Mouse (Mus musculus): ENCODE results near the gene Nwd2.

The Nwd2 gene

DNA sequence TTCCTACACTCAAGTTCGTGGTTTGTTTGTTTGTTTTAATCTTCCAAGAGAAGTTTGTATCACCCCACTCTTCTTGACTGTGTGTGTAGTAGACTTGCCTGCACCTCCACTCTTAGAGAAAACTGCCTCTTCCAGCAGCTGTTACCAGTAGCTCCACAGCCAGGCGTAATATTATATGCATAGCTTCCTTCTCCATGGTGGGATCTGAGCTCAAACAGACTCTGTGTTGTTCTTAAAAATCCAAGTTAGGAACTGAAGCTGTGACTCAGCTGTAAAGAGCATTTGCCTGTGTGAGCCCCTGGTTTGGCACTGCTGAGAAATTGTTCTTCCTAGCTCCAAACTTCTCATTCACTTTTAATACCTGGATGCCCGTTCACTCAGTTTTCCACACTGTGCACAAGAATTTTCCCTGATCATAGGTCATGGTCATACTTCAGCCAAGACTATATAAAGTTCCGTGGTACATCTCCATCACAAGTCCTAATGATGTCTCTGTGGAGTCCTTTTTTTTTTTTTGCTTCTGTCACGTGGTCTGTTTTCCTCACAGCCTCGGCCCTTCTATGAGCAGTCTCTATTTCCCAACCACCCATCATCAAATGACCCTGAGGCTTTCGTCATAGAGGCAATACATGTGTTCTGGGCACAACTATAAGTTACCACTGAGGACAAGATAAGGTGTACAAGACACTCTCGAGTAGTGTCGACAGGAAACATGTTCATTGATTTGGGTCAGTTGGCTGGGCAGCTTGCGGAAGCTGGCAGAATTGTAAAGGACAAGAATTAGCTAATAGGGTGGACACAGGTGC is 179.7 kb downstream of the Nwd2 start:
- no peak for DNase-seq (ENCODE audit: low spot score in 2 of 2)

DNA sequence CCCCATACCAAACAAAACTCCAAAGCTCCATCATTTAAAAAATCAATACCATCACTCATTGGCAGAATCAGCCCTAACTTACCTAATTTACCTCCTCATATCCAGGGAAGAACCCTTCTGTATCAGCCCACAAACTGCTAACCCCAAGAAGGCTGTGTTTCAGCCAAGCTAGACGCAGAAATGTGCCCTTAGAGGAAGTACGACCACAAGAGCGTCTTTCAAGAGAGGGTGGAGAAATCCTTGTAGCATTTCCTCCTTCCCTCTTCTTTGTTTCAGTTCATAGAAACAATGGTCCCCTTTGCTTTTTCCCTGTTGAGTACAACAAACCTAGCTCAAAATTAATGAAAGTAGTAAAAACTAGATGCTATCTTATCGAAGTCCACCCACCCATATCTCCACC is 182.2 kb downstream of the Nwd2 start:
- DNase-seq (ENCODE audit: low spot score in 2 of 2), result no peak

DNA sequence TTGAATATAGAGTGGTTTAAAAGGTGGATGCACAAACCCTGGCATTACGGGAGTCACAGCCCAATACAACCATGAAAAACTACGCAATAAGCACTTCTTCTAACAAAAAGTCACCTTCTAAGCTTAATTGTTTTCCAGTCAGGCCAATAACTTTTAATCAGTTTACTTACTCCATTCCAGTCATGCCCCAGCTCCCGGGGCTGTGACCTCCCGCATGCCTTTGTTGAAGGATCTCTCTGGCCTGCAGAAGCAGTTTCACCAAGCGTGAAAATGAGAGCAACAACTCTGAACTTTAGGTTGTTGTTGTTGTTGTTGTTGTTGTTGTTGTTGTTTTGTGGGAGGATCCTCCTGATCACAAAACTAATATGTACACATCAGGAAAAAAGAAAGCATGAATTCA is 185.1 kb downstream of the Nwd2 start:
- no peak for DNase-seq (ENCODE audit: low spot score in 2 of 2)

DNA sequence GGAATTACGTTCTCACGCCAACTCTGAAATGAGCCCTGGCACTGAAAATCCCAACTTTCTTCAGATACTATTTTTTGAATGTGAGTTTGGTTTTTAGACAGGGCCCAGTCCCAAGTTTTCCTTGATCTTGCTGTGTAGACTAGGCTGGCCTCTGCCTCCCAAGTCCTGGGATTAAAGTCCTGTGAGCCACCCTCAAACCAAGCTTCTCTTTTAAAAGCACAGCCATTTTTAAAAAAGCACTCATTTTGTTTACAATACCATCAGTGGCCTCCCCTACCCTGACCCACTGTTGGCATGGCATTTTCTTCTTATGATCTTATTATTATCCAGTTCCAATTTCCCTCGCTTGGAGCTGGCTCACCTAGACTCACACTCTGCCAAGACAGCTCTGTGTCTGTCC is 185.5 kb downstream of the Nwd2 start:
- DNase-seq (ENCODE audit: low spot score in 2 of 2), result no peak

DNA sequence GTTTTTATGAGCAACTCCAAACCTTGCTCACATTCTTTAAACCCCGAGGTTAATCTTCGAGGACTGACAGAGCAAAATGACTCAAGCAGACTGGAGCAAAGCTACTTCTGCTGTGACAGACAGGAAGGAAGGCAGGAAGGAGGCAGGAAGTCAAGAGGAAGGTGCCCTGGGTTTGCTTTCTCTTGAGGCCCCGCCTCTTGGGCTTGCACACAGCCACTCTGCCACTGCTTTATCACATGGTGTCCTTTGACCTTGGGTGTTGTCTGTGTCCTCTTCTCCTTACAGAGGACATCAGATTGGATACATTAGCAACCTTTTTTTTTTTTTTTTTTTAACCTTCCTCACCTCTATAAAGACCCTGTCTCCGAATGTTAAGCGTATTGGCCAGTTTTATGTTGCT is 188.2 kb downstream of the Nwd2 start:
- no peak for DNase-seq (ENCODE audit: low spot score in 2 of 2)

DNA sequence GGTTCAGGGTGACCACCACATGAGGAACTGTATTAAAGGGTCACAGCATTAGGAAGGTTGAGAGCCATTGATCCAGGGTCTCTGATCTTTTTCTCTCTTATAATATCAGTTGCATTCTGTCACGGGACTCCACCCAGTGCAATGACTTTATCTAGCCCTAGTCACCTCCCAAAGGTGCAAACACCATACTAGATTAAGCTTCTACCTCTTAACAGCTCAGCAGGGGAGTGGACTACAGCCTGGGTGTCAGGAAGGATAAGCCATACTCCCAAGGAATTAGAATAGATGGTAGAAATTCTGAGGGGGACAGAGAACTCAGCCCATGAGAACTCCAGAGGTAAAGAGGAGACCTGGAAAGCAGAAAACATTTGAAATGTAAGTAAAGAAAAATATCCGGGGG is 188.9 kb downstream of the Nwd2 start:
- DNase-seq (ENCODE audit: low spot score in 2 of 2), result no peak

DNA sequence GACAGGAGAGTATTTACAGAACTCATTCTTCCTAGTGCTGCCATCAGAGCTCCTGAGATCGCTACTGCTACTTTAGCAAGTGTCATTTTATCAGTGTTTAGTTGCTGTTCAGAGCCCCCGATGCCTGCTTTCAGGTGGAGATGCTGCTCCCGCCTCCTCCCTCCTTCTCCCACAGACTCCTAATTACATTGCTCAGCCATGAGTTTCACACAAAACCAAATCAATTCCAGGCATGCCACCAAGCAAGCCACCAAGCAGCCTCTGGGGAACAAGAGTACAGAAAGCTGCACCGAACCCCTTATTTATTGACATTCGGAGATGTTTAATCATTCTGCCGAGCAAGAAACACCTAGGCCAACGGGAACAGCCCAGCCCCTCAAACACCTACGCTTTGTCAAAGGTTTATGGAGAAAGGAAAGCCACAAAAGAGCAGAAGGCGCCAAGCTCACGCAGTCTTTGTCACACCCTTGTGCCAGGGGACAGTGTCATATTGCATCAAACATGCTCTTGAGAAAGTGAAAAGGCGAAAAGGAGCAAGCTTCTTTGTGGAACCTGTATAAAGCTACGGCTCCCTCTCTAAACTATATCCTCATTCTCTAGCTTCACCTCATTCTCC is 191.0 kb downstream of the Nwd2 start:
- no peak for DNase-seq (ENCODE audit: low spot score in 2 of 2)

DNA sequence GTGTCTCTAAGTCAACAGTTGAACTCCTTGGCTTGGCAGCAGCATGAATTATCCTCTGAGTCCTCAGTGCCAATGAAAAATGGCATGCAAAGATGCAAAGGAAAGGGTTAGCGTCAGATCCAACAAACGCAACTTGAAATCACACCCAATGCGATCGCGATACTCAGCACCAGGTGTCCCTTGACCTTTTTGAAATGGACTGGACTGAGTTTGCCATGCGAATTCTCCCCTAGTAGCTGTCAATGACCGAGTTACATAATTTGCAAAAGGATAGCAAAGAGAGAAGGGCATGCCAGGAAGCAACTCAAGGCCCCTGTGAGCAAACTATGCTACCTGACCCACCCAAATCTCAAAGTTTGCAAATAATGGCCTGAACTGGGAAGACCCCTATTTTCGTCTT is 198.2 kb downstream of the Nwd2 start:
- no peak for DNase-seq (ENCODE audit: low spot score in 2 of 2)

DNA sequence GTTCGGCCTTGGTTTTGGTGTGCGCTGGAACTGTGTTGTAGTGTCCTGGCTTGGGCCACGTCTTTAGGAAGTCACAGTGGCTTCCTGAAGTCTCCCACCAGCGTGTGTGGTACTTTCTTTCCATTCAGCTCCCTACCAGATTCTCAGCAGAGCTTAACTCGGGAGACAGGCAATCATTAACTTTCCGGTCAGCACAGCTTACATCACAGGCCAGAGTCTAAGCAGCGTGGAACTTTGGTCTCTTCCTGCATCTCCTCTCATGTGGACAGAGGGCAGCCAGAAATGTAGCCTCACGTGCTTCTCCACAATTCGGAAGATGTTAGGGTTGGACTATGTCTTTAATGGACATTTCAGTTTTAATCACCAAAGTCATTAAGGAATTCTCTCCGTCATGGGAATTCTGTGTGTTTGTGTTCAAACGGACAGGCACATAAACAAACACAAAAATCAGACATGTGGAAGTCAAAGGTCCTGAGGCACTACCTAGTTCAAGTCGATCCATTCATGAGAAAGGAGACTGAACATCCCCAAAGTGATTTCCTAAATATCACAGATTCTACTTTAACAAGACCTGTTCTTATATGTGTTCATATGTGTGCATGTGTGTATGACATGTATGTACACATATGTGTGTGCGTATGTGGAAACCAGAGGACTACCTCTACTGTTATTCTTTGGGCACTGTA is 198.8 kb downstream of the Nwd2 start:
- DNase-seq (ENCODE audit: low spot score in 2 of 2), result no peak

DNA sequence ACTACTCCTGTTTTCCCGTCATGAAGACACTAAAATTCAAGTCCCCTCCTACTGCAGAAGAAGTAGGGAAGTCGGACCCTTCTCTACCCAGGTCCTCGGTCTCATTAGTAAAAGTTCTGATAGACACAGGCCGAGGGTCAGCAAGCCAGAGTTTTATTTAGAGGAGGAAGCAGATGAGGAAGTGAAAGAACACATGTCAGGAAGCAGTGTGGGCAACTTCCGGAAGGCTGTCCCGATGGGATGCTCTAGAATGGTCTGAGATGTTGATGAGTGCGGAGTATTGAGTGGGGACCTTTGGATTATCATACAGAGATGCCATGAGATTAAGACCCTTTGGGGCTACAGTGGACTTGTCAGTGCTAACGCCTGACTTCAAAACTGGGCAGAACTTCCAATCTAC is 210.0 kb downstream of the Nwd2 start:
- DNase-seq (ENCODE audit: low spot score in 2 of 2), result no peak
